Mouse (Mus musculus): ENCODE data around the gene Kmt2e.

The Kmt2e gene

GRCm38 (mm10) chr5:23433720-23434597 is at the start of gene Kmt2e:
Kmt2e (plus strand) TSS chr5:23434441.
- peak; percentile 84 to 90 for DNase-seq (ENCODE audit: low spot score in 2 of 2)

GRCm38 (mm10) chr5:23385136-23385535 is 49.1 kb upstream of the Kmt2e start:
- DNase-seq (ENCODE audit: low spot score in 2 of 2) = no peak

- DNase-seq (ENCODE audit: low spot score in 2 of 2) = no peak
These were observed 48.5 kb upstream of the Kmt2e start for GRCm38 (mm10) chr5:23385763-23386217.

- peak; percentile 64 to 71 for DNase-seq (ENCODE audit: low spot score in 2 of 2)
These were observed 47.5 kb upstream of the Kmt2e start for GRCm38 (mm10) chr5:23386562-23387312.

GRCm38 (mm10) chr5:23387313-23387666 is 47.0 kb upstream of the Kmt2e start:
- no peak for DNase-seq (ENCODE audit: low spot score in 2 of 2)

- DNase-seq (ENCODE audit: low spot score in 2 of 2) = no peak
These were observed 46.1 kb upstream of the Kmt2e start for GRCm38 (mm10) chr5:23388091-23388490.

- no peak for DNase-seq (ENCODE audit: low spot score in 2 of 2)
These were observed 44.5 kb upstream of the Kmt2e start for GRCm38 (mm10) chr5:23389601-23390305.

- no peak for DNase-seq (ENCODE audit: low spot score in 2 of 2)
These were observed 42.5 kb upstream of the Kmt2e start for GRCm38 (mm10) chr5:23391714-23392113.

- DNase-seq (ENCODE audit: low spot score in 2 of 2) = no peak
These were observed 40.4 kb upstream of the Kmt2e start for GRCm38 (mm10) chr5:23393870-23394269.

GRCm38 (mm10) chr5:23394366-23395145 is 39.7 kb upstream of the Kmt2e start:
- DNase-seq (ENCODE audit: low spot score in 2 of 2) = no peak

GRCm38 (mm10) chr5:23395721-23396120 is 38.5 kb upstream of the Kmt2e start:
- no peak for DNase-seq (ENCODE audit: low spot score in 2 of 2)

GRCm38 (mm10) chr5:23396756-23397155 is 37.5 kb upstream of the Kmt2e start:
- DNase-seq (ENCODE audit: low spot score in 2 of 2) = no peak

- DNase-seq (ENCODE audit: low spot score in 2 of 2) = no peak
These were observed 34.1 kb upstream of the Kmt2e start for GRCm38 (mm10) chr5:23400156-23400555.

GRCm38 (mm10) chr5:23400868-23401267 is 33.4 kb upstream of the Kmt2e start:
- DNase-seq (ENCODE audit: low spot score in 2 of 2) = no peak

- DNase-seq (ENCODE audit: low spot score in 2 of 2) = no peak
These were observed 32.9 kb upstream of the Kmt2e start for GRCm38 (mm10) chr5:23401368-23401767.

GRCm38 (mm10) chr5:23401999-23402398 is 32.2 kb upstream of the Kmt2e start:
- no peak for DNase-seq (ENCODE audit: low spot score in 2 of 2)

- no peak for DNase-seq (ENCODE audit: low spot score in 2 of 2)
These were observed 31.1 kb upstream of the Kmt2e start for GRCm38 (mm10) chr5:23403161-23403560.

- no peak for DNase-seq (ENCODE audit: low spot score in 2 of 2)
These were observed 28.4 kb upstream of the Kmt2e start for GRCm38 (mm10) chr5:23405666-23406404.

GRCm38 (mm10) chr5:23406405-23406745 is 27.9 kb upstream of the Kmt2e start:
- DNase-seq (ENCODE audit: low spot score in 2 of 2) = no peak

- DNase-seq (ENCODE audit: low spot score in 2 of 2) = no peak
These were observed 26.1 kb upstream of the Kmt2e start for GRCm38 (mm10) chr5:23408106-23408505.
